Mouse (Mus musculus): ENCODE measurements around the gene Dram2.

GRCm38 (mm10) chr3:106579296-106579695, 31.7 kb downstream of the Dram2 start:
- no peak for TF ChIP-seq POLR2A (IDR thresholded peaks at IDR 0.05; ENCODE audit: insufficient read depth, low read depth, low read length)
- no peak for TF ChIP-seq CTCF (IDR thresholded peaks at IDR 0.05; ENCODE audit: insufficient read depth, low read depth, low read length)

Measured in olfactory bulb, adult 2 months (tissue).